Mouse (Mus musculus) erythroblast, embryonic 14.5 days (primary cell): Measurements from ENCODE around the gene Mfng. TPM values are rescaled to one million over a fixed set of nuclear protein-coding genes. Genes with fewer than 3 reads are reported as not detected.

Experiments
- H3K27me3 ChIP-seq: 2 replicates; pipeline ENCODE4 v1.6.1; 2012; ENCODE audit warnings: inconsistent platforms; ENCODE audit not compliant: control insufficient read depth
- H3K36me3 ChIP-seq: 2 replicates; pipeline ENCODE4 v1.6.1; 2012; ENCODE audit warnings: mild to moderate bottlenecking, inconsistent platforms; ENCODE audit not compliant: control insufficient read depth
- H3K4me1 ChIP-seq: 2 replicates; pipeline ENCODE4 v1.6.1; 2012; ENCODE audit warnings: inconsistent platforms; ENCODE audit not compliant: control insufficient read depth
- H3K4me3 ChIP-seq: replicated peaks from 2 replicates; pipeline ENCODE3; 2012; ENCODE audit warnings: moderate library complexity, mild to moderate bottlenecking, inconsistent platforms
- H3K9me3 ChIP-seq: 2 replicates; pipeline ENCODE4 v1.6.1; 2012; ENCODE audit warnings: low read length, inconsistent platforms, mixed read lengths; ENCODE audit not compliant: control insufficient read depth
- GATA1 ChIP-seq: IDR thresholded peaks from 2 replicates; pipeline ENCODE4 v1.6.1; 2012; ENCODE audit warnings: low read length, inconsistent platforms, mixed read lengths
- TAL1 ChIP-seq: IDR thresholded peaks from 3 replicates; pipeline ENCODE4 v1.6.1; 2012; ENCODE audit warnings: low read length, inconsistent platforms, mixed read lengths
- polyA plus RNA-seq: library from polyadenylated mRNA; stranded (reverse); fragments of >175 nt; gene quantifications from 2 replicates; pipeline ENCODE4 v1.2.3, GENCODE M21; 2012

The Mfng gene
- polyA plus RNA-seq, 1 experiment = 0.13 TPM

GRCm38 (mm10) chr15:78770983-78771355 is 2.3 kb downstream of the Mfng start:
- H3K36me3 ChIP-seq = peaks cover 7% of the 10 kb centered on the region; the same call in 1 of the 2 replicates
- peaks cover 21% of the 10 kb centered on the region for H3K4me1 ChIP-seq
- peaks cover 11% of the 10 kb centered on the region for H3K9me3 ChIP-seq
- H3K27me3 ChIP-seq = no peaks in the 10 kb centered on the region
- H3K4me3 ChIP-seq = no peak overlapping the region
- TF ChIP-seq GATA1 (no peak), TAL1 (no peak)

GRCm38 (mm10) chr15:78770234-78770982 is 2.9 kb downstream of the Mfng start:
- Histone ChIP-seq H3K27me3 (no peaks in the 10 kb centered on the region), H3K36me3 (peaks cover 4% of the 10 kb centered on the region; the same call in 1 of the 2 replicates), H3K9me3 (peaks cover 11% of the 10 kb centered on the region), H3K4me3 (no peak overlapping the region), H3K4me1 (peaks cover 21% of the 10 kb centered on the region)
- TF ChIP-seq GATA1 = no peak
- no peak for TF ChIP-seq TAL1

GRCm38 (mm10) chr15:78769064-78769463 is 4.2 kb downstream of the Mfng start:
- Histone ChIP-seq H3K27me3 (no peaks in the 10 kb centered on the region), H3K36me3 (no peaks in the 10 kb centered on the region), H3K4me3 (no peak overlapping the region), H3K9me3 (peaks cover 11% of the 10 kb centered on the region), H3K4me1 (peaks cover 21% of the 10 kb centered on the region)
- no peak for TF ChIP-seq GATA1
- no peak for TF ChIP-seq TAL1

- peaks cover 1% of the 10 kb centered on the region for H3K9me3 ChIP-seq
- no peak overlapping the region for H3K4me3 ChIP-seq
- no peaks in the 10 kb centered on the region for H3K36me3 ChIP-seq
- TF ChIP-seq GATA1 (no peak), TAL1 (no peak)
- no peaks in the 10 kb centered on the region for H3K27me3 ChIP-seq
- H3K4me1 ChIP-seq = no peaks in the 10 kb centered on the region
These were observed 9.6 kb downstream of the Mfng start for GRCm38 (mm10) chr15:78763704-78764103.

GRCm38 (mm10) chr15:78763210-78763609 is 10.1 kb downstream of the Mfng start:
- Histone ChIP-seq H3K4me1 (no peaks in the 10 kb centered on the region), H3K4me3 (no peak overlapping the region), H3K9me3 (no peaks in the 10 kb centered on the region), H3K27me3 (no peaks in the 10 kb centered on the region), H3K36me3 (no peaks in the 10 kb centered on the region)
- TF ChIP-seq GATA1 = no peak
- no peak for TF ChIP-seq TAL1

GRCm38 (mm10) chr15:78761112-78761511 is 12.2 kb downstream of the Mfng start:
- H3K4me3 ChIP-seq = no peak overlapping the region
- no peaks in the 10 kb centered on the region for H3K36me3 ChIP-seq
- H3K9me3 ChIP-seq = no peaks in the 10 kb centered on the region
- no peak for TF ChIP-seq TAL1
- TF ChIP-seq GATA1 = no peak
- no peaks in the 10 kb centered on the region for H3K27me3 ChIP-seq
- H3K4me1 ChIP-seq = no peaks in the 10 kb centered on the region

GRCm38 (mm10) chr15:78758132-78758531 is 15.1 kb downstream of the Mfng start:
- Histone ChIP-seq H3K9me3 (no peaks in the 10 kb centered on the region; the same call in 1 of the 2 replicates), H3K36me3 (no peaks in the 10 kb centered on the region), H3K4me1 (no peaks in the 10 kb centered on the region), H3K4me3 (no peak overlapping the region), H3K27me3 (no peaks in the 10 kb centered on the region)
- TF ChIP-seq TAL1 (no peak), GATA1 (no peak)

- Histone ChIP-seq H3K27me3 (no peaks in the 10 kb centered on the region), H3K9me3 (peaks cover 4% of the 10 kb centered on the region), H3K4me1 (no peaks in the 10 kb centered on the region), H3K36me3 (no peaks in the 10 kb centered on the region), H3K4me3 (no peak overlapping the region)
- no peak for TF ChIP-seq GATA1
- no peak for TF ChIP-seq TAL1
These were observed 17.1 kb downstream of the Mfng start for GRCm38 (mm10) chr15:78755966-78756725.

GRCm38 (mm10) chr15:78755226-78755625 is 18.0 kb downstream of the Mfng start:
- H3K27me3 ChIP-seq = no peaks in the 10 kb centered on the region
- no peaks in the 10 kb centered on the region for H3K4me1 ChIP-seq
- TF ChIP-seq GATA1 (no peak), TAL1 (no peak)
- no peaks in the 10 kb centered on the region for H3K36me3 ChIP-seq
- peaks cover 4% of the 10 kb centered on the region for H3K9me3 ChIP-seq
- H3K4me3 ChIP-seq = no peak overlapping the region
